Mouse (Mus musculus) kidney, embryonic 14.5 days (tissue): Measurements from ENCODE around the gene Retnlg. TPM values are rescaled to one million over a fixed set of nuclear protein-coding genes. Genes with fewer than 3 reads are reported as not detected.

Experiments used
- polyA plus RNA-seq: library from polyadenylated mRNA; unstranded; fragments of >200 nt; fragmentation: Nextera tagmentation; extraction: Ambion mirVana; gene quantifications from 2 replicates; pipeline ENCODE4 v1.2.1, GENCODE M21; 2014

The Retnlg gene
- polyA plus RNA-seq, 1 experiment from 2014 or later, result not detected

Other genes starting within 250 kb of the Retnlg start
- gene Trat1, start 100.6 kb upstream of the Retnlg start, polyA plus RNA-seq, result not detected in 2 replicates
- not detected in 2 replicates for gene Retnlb, start 55.8 kb upstream of the Retnlg start, polyA plus RNA-seq
- not detected in 2 replicates for gene Retnla, start 30.1 kb upstream of the Retnlg start, polyA plus RNA-seq
- gene Dzip3, start 121.5 kb downstream of the Retnlg start, polyA plus RNA-seq, result 37.8 and 44.2 TPM in 2 replicates
- 33.4 and 37.7 TPM in 2 replicates for gene Cip2a, start 121.6 kb downstream of the Retnlg start, polyA plus RNA-seq
- not detected in 2 replicates for gene Myh15, start 184.9 kb downstream of the Retnlg start, polyA plus RNA-seq